Mouse (Mus musculus): Measurements from ENCODE around the gene Mafg. TPM values are rescaled to one million over a fixed set of nuclear protein-coding genes. Genes with fewer than 3 reads are reported as not detected.

The Mafg gene
- polyA plus RNA-seq (2014; fragmentation: Illumina TruSeq; extraction: RNeasy Lipid Tissue Mini Kit (QIAGEN cat#74804); ENCODE audit: low read depth, low replicate concordance) = 11.3 TPM

GRCm38 (mm10) chr11:120633520-120634343 is at the start of gene Mafg:
Mafg (minus strand) TSS chr11:120633600.

DNA sequence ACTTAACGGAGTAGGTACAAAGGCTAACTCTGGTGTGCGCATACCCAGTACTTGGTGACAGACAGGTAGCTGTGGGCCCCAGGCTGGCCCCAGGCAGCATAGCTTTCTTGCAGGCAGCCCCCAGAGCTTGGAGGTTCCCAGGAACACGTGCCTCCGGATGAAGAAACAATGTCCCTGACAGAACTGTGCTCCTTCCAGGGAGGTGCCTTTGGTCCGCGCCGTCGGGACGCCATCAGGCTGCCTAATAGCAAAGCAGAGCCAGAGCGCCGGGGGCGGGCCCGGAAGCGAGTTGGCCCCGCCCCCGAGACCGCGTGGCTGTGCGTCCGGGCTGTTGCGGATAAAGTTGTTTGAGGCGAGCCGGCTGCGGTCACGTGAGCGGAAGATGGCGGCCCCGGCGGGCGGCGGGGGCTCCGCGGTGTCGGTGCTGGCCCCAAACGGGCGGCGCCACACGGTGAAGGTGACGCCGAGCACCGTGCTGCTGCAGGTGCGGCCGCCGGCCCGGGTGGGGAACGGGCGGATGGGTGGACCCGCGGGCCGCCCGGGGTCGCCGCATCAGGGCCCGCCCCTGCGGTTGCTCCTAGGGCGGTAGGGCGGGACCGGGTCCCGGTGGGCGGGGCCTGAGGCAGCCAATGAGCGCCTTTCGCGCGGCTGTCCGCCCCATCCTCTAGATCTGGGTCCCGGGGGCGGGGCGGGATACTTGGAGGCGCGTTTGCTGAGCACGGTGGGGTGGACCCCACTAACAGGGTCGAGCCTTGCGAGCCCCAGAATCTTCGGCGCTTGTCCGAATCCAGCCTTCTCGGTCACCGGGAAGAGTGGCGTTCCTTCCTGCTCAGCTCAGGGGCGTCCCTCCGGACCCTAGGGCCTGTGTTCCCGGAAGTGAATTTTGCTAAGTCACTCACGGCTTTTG is 39.5 kb upstream of the Mafg start, which contains the start of gene Aspscr1:
Gene Aspscr1, plus strand, starts transcription at position 287 of the 907 bp plus-strand sequence.

DNA sequence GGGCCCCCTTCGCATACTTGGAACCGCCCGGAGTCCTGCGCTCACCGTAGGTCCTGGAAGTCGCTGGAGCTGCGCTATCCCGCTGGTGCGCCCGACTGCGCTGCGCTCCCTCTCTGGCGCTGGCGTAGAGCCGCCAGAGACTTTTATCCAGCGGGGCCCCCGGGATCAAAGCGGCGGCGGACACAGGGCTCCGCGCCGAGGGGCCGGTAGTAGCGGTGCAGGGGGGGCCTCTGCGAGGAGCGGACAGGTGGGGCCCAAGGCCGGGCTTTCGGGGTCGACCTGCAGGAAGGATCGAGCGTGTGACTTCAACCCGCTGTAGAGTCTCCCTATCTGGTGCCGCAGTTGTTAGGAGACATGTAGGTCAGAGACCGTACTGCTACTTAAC is 27.7 kb upstream of the Mafg start, which contains the start of gene Notum:
Gene Notum, minus strand, starts transcription at position 100 of the 385 bp plus-strand sequence.

DNA sequence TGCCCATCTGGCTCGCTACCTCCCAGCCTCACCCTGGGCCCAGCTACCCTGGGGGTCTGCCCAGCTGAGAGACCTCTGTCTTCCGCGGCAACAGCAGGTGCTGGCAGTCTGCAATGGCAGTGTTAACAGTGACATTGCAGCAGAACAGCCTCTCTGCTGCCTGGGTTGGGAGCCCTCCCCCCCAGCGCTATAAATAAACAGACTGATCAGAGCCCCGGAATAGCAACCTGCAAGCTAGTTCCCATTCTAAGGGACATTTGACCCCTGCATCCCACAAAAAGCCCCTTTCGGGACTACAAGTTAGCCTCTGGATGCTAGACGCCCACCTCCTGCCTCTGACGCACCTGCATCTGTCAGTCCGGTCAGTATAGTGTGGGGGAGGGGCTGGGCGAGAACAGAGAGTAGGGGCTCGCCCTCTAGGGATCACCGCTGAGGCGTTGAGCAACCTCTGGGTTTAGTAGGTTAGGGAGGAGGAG is 14.6 kb upstream of the Mafg start, which contains the start of gene Myadml2:
Gene Myadml2, minus strand, starts transcription at position 158 of the 476 bp plus-strand sequence.

GRCm38 (mm10) chr11:120643601-120643987 is 10.2 kb upstream of the Mafg start, which contains the start of gene Pycr1:
Pycr1 (minus strand) TSS chr11:120643769.

GRCm38 (mm10) chr11:120625152-120625775 is 8.1 kb downstream of the Mafg start, which contains the start of gene Sirt7:
Sirt7 (minus strand) TSS chr11:120625240.

GRCm38 (mm10) chr11:120617519-120618112 is 15.8 kb downstream of the Mafg start, which contains the start of gene Pcyt2:
Pcyt2 (minus strand) TSS chr11:120617936.

DNA sequence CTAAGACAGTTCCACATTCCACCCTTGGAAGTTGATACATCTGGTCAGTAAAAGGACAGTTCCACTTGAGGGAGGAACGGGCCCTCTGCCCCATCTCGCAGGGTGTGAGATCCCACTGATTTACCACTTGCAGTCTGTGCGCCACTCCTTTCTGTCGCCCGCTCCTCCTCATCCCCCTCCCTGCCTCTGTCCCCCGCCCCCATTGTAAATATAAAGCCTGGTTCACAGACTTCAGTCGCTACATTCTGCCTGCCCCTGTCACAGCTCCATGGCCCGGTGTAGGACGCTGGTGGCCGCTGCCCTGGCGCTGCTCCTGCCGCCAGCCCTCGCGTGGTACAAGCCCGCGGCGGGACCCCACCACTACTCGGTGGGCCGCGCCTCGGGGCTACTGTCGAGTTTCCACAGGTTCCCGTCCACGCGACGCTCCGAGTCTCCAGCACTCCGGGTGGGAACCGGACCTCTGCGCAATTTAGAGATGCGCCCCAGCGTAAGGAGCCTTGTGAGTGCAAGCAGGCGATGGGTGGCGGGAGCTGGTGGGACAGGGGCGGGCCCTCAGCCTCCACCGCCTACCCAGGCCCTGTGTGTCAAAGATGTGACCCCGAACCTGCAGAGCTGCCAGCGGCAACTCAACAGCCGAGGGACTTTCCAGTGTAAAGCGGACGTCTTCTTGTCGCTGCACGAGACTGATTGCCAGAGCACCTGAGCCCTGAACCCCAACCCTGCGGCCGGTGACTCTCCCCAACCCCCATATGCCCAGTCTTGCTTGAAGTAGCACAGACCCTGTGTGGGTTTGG is 25.0 kb downstream of the Mafg start, which contains the start of gene Npb:
Gene Npb, plus strand, starts transcription at position 237 of the 794 bp plus-strand sequence.

DNA sequence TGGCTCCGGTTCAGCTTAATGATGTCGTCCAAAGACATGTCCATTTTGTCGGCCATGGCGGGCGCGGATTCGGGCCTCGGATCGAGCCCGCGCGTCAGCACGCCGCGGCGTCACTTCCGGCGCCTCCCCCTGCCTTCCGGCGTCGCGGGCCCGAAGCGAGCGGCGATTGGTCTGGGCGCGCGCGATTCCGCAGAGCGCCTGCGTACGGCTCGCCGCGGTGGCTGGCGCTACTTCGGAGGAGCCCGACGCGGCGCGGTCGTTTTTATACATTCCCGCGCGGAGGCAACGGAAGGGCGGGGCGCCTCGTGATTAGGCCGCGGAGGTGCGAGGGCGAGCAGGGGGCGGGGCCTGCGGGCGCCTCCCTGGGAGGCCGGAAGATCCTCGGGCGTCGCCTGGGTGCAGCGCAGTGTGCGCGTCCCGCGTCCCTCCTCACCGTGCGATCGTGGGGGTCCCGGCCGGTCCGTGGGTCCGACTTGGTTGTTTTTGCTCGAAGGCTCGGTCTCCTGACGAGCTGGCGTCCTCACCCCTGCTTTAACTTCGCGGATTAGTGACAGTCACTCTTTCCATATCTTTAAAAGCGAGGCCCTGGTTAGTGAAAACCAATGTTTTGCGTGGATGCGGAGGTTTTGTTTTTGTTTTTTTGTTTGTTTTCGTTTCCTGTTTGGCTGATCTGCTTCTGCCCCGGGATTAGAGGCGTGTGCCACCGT is 35.0 kb downstream of the Mafg start, which contains the start of the genes Alyref and Anapc11:
Gene Alyref, minus strand, starts transcription at position 83 of the 707 bp plus-strand sequence.
Gene Anapc11, plus strand, starts transcription at position 139 of the 707 bp plus-strand sequence.

DNA sequence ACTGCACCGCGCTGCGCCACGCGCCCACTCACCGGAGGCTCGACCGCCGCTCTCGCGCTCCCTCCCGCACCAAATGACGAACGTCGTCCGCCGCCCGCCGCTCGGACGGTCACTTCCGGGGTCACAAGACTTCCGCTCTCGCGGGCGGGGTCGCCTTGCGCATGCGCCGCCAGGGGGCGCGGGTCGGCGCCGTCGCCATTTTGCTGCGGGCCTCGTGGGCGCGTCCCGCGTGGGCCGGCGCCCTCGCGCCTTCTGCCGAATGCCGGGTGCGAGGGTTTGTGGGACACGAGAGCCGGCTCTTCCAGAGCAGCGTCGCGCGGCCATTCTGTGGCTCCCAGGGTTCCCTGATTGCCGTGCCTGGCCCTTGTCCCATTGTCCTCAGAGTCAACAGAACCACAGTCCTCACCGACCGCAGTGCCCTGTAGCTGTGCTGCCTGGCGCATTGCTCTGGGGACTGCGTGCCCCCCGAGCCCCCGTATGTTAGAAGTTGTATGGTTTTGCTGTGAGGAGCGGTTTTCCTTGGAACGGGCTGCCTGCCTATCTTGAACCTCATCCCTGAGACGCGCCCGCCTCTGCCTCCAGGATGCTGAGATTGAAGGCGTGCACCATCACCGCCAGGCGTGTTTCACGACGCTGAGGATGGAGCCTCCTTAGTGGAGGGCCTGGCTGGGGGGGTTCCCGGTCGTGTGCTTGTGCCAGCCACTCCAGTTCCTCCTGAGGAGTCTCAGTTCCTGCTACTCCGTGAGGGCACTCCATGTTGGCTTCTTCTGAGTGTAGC is 51.7 kb downstream of the Mafg start, which contains the start of gene Arhgdia:
Gene Arhgdia, minus strand, starts transcription at position 135 of the 778 bp plus-strand sequence.

Other genes starting within 250 kb of the Mafg start
- gene Nploc4, start 195.9 kb downstream of the Mafg start, polyA plus RNA-seq (2014; fragmentation: Illumina TruSeq; extraction: RNeasy Lipid Tissue Mini Kit (QIAGEN cat#74804); ENCODE audit: low read depth, low replicate concordance) = 13.1 TPM
- gene Tspan10, start 191.0 kb downstream of the Mafg start, polyA plus RNA-seq (2014; fragmentation: Illumina TruSeq; extraction: RNeasy Lipid Tissue Mini Kit (QIAGEN cat#74804); ENCODE audit: low read depth, low replicate concordance) = not detected
- gene Pde6g, start 180.1 kb downstream of the Mafg start, polyA plus RNA-seq (2014; fragmentation: Illumina TruSeq; extraction: RNeasy Lipid Tissue Mini Kit (QIAGEN cat#74804); ENCODE audit: low read depth, low replicate concordance) = not detected
- not detected for gene Oxld1, start 175.5 kb downstream of the Mafg start, polyA plus RNA-seq (2014; fragmentation: Illumina TruSeq; extraction: RNeasy Lipid Tissue Mini Kit (QIAGEN cat#74804); ENCODE audit: low read depth, low replicate concordance)
- 12.8 TPM for gene Ccdc137, start 175.5 kb downstream of the Mafg start, polyA plus RNA-seq (2014; fragmentation: Illumina TruSeq; extraction: RNeasy Lipid Tissue Mini Kit (QIAGEN cat#74804); ENCODE audit: low read depth, low replicate concordance)
- 9.9 TPM for gene Arl16, start 166.0 kb downstream of the Mafg start, polyA plus RNA-seq (2014; fragmentation: Illumina TruSeq; extraction: RNeasy Lipid Tissue Mini Kit (QIAGEN cat#74804); ENCODE audit: low read depth, low replicate concordance)
- gene Mrpl12, start 149.0 kb downstream of the Mafg start, polyA plus RNA-seq (2014; fragmentation: Illumina TruSeq; extraction: RNeasy Lipid Tissue Mini Kit (QIAGEN cat#74804); ENCODE audit: low read depth, low replicate concordance) = 6.1 TPM
- gene Slc25a10, start 141.8 kb downstream of the Mafg start, polyA plus RNA-seq (2014; fragmentation: Illumina TruSeq; extraction: RNeasy Lipid Tissue Mini Kit (QIAGEN cat#74804); ENCODE audit: low read depth, low replicate concordance) = 2.5 TPM
- 2.3 TPM for gene Gcgr, start 102.9 kb downstream of the Mafg start, polyA plus RNA-seq (2014; fragmentation: Illumina TruSeq; extraction: RNeasy Lipid Tissue Mini Kit (QIAGEN cat#74804); ENCODE audit: low read depth, low replicate concordance)
- gene Mcrip1, start 83.9 kb downstream of the Mafg start, polyA plus RNA-seq (2014; fragmentation: Illumina TruSeq; extraction: RNeasy Lipid Tissue Mini Kit (QIAGEN cat#74804); ENCODE audit: low read depth, low replicate concordance) = 0.89 TPM
- not detected for gene Ppp1r27, start 82.5 kb downstream of the Mafg start, polyA plus RNA-seq (2014; fragmentation: Illumina TruSeq; extraction: RNeasy Lipid Tissue Mini Kit (QIAGEN cat#74804); ENCODE audit: low read depth, low replicate concordance)
- 238 TPM for gene P4hb, start 60.3 kb downstream of the Mafg start, polyA plus RNA-seq (2014; fragmentation: Illumina TruSeq; extraction: RNeasy Lipid Tissue Mini Kit (QIAGEN cat#74804); ENCODE audit: low read depth, low replicate concordance)
- gene Arhgdia, start 52.0 kb downstream of the Mafg start, polyA plus RNA-seq (2014; fragmentation: Illumina TruSeq; extraction: RNeasy Lipid Tissue Mini Kit (QIAGEN cat#74804); ENCODE audit: low read depth, low replicate concordance) = 20.6 TPM
- 11.9 TPM for gene Alyref, start 35.2 kb downstream of the Mafg start, polyA plus RNA-seq (2014; fragmentation: Illumina TruSeq; extraction: RNeasy Lipid Tissue Mini Kit (QIAGEN cat#74804); ENCODE audit: low read depth, low replicate concordance)
- 7.1 TPM for gene Anapc11, start 35.2 kb downstream of the Mafg start, polyA plus RNA-seq (2014; fragmentation: Illumina TruSeq; extraction: RNeasy Lipid Tissue Mini Kit (QIAGEN cat#74804); ENCODE audit: low read depth, low replicate concordance)
- not detected for gene Npb, start 25.1 kb downstream of the Mafg start, polyA plus RNA-seq (2014; fragmentation: Illumina TruSeq; extraction: RNeasy Lipid Tissue Mini Kit (QIAGEN cat#74804); ENCODE audit: low read depth, low replicate concordance)
- 15.0 TPM for gene Pcyt2, start 15.7 kb downstream of the Mafg start, polyA plus RNA-seq (2014; fragmentation: Illumina TruSeq; extraction: RNeasy Lipid Tissue Mini Kit (QIAGEN cat#74804); ENCODE audit: low read depth, low replicate concordance)
- gene Sirt7, start 8.4 kb downstream of the Mafg start, polyA plus RNA-seq (2014; fragmentation: Illumina TruSeq; extraction: RNeasy Lipid Tissue Mini Kit (QIAGEN cat#74804); ENCODE audit: low read depth, low replicate concordance) = 3.0 TPM
- gene Pycr1, start 10.2 kb upstream of the Mafg start, polyA plus RNA-seq (2014; fragmentation: Illumina TruSeq; extraction: RNeasy Lipid Tissue Mini Kit (QIAGEN cat#74804); ENCODE audit: low read depth, low replicate concordance) = 0.32 TPM
- not detected for gene Myadml2, start 14.6 kb upstream of the Mafg start, polyA plus RNA-seq (2014; fragmentation: Illumina TruSeq; extraction: RNeasy Lipid Tissue Mini Kit (QIAGEN cat#74804); ENCODE audit: low read depth, low replicate concordance)
- not detected for gene Notum, start 27.6 kb upstream of the Mafg start, polyA plus RNA-seq (2014; fragmentation: Illumina TruSeq; extraction: RNeasy Lipid Tissue Mini Kit (QIAGEN cat#74804); ENCODE audit: low read depth, low replicate concordance)
- gene Aspscr1, start 39.4 kb upstream of the Mafg start, polyA plus RNA-seq (2014; fragmentation: Illumina TruSeq; extraction: RNeasy Lipid Tissue Mini Kit (QIAGEN cat#74804); ENCODE audit: low read depth, low replicate concordance) = 1.6 TPM
- 0.97 TPM for gene Cenpx, start 80.1 kb upstream of the Mafg start, polyA plus RNA-seq (2014; fragmentation: Illumina TruSeq; extraction: RNeasy Lipid Tissue Mini Kit (QIAGEN cat#74804); ENCODE audit: low read depth, low replicate concordance)
- 0.24 TPM for gene Lrrc45, start 80.3 kb upstream of the Mafg start, polyA plus RNA-seq (2014; fragmentation: Illumina TruSeq; extraction: RNeasy Lipid Tissue Mini Kit (QIAGEN cat#74804); ENCODE audit: low read depth, low replicate concordance)
- not detected for gene Rac3, start 87.9 kb upstream of the Mafg start, polyA plus RNA-seq (2014; fragmentation: Illumina TruSeq; extraction: RNeasy Lipid Tissue Mini Kit (QIAGEN cat#74804); ENCODE audit: low read depth, low replicate concordance)
- 1.3 TPM for gene Dcxr, start 93.7 kb upstream of the Mafg start, polyA plus RNA-seq (2014; fragmentation: Illumina TruSeq; extraction: RNeasy Lipid Tissue Mini Kit (QIAGEN cat#74804); ENCODE audit: low read depth, low replicate concordance)
- gene Cbr2, start 98.5 kb upstream of the Mafg start, polyA plus RNA-seq (2014; fragmentation: Illumina TruSeq; extraction: RNeasy Lipid Tissue Mini Kit (QIAGEN cat#74804); ENCODE audit: low read depth, low replicate concordance) = not detected
- gene Hmga1b, start 129.2 kb upstream of the Mafg start, polyA plus RNA-seq (2014; fragmentation: Illumina TruSeq; extraction: RNeasy Lipid Tissue Mini Kit (QIAGEN cat#74804); ENCODE audit: low read depth, low replicate concordance) = not detected
- gene Rfng, start 150.6 kb upstream of the Mafg start, polyA plus RNA-seq (2014; fragmentation: Illumina TruSeq; extraction: RNeasy Lipid Tissue Mini Kit (QIAGEN cat#74804); ENCODE audit: low read depth, low replicate concordance) = not detected
- gene Gps1, start 150.7 kb upstream of the Mafg start, polyA plus RNA-seq (2014; fragmentation: Illumina TruSeq; extraction: RNeasy Lipid Tissue Mini Kit (QIAGEN cat#74804); ENCODE audit: low read depth, low replicate concordance) = 17.3 TPM
- gene Dus1l, start 162.8 kb upstream of the Mafg start, polyA plus RNA-seq (2014; fragmentation: Illumina TruSeq; extraction: RNeasy Lipid Tissue Mini Kit (QIAGEN cat#74804); ENCODE audit: low read depth, low replicate concordance) = 7.1 TPM
- 0.44 TPM for gene Fasn, start 190.9 kb upstream of the Mafg start, polyA plus RNA-seq (2014; fragmentation: Illumina TruSeq; extraction: RNeasy Lipid Tissue Mini Kit (QIAGEN cat#74804); ENCODE audit: low read depth, low replicate concordance)